Mouse (Mus musculus): ENCODE measurements around the gene Relch.
"Not testable (repeated sequence)": the region's sequence is repeated elsewhere in the genome, so short reads cannot be mapped to it uniquely, and the experiment has no call there.

The Relch gene

GRCm38 (mm10) chr1:105746858-105747596, 83.4 kb downstream of the Relch start:
- no peak for DNase-seq

- no peak for DNase-seq
These were observed 84.6 kb downstream of the Relch start for GRCm38 (mm10) chr1:105748091-105748799.

DNA sequence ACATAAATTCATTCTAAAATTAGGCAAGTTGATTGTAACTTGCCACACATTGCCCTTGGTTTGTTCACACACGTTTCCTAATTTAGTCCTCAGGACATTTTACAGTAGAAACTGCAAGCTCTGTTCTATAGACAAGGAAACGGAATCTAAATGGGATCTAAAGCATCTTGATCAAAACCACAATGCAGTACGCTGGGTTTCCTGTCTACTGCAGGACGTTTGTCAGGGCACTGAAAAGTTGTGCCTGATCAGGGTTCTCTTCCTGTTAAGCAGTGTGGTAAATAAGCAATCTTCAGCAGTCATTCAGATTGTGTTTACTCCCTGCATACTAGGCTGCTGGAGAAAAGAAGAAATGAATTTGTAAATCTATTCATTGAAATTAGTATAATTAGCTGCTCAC, 88.5 kb downstream of the Relch start:
- no peak for DNase-seq

GRCm38 (mm10) chr1:105752944-105753343, 89.3 kb downstream of the Relch start:
- no peak for DNase-seq

- DNase-seq: no peak
These were observed 95.1 kb downstream of the Relch start for GRCm38 (mm10) chr1:105758798-105759197.

- no peak for DNase-seq
These were observed 95.9 kb downstream of the Relch start for GRCm38 (mm10) chr1:105759422-105760165.

DNA sequence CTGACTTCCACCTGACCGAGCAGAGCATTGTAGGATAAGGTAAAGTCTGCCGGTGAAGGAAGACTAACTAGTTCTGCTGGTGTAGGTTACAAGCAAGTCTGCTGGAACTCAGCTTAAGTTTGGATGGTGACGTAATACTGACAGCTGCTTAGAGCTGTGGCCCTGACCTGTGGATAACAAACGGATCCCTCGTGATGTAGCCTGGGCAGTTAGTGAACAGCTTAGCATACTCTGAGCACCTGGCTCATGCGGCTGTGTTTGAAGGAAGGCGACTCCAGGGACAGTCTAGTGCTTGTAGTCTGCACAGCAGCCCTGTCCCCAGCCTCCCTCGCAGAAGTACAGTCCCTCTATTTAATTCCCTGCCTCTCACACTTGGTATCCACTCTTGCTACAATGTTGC, 101.9 kb downstream of the Relch start:
- DNase-seq: no peak

DNA sequence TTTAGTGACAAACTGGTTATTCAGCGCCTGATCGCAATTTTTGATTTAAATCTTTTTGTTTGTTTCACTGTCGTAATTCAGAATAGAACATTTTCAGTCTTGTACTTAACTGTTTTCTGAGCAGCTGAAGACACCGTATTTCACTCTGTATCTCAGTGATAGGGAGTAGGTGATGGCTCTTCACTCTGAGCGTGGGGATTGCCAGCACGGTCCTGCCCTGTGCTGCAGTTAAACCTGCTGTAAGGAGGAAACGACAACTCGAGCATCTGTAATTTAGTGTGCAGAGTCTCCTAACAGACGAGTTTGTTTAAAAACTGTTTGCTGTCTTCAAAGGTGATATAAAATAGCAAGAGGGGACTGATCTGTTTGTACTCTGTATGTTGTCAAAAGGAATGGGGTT, 102.4 kb downstream of the Relch start:
- not testable (repeated sequence) for DNase-seq

DNA sequence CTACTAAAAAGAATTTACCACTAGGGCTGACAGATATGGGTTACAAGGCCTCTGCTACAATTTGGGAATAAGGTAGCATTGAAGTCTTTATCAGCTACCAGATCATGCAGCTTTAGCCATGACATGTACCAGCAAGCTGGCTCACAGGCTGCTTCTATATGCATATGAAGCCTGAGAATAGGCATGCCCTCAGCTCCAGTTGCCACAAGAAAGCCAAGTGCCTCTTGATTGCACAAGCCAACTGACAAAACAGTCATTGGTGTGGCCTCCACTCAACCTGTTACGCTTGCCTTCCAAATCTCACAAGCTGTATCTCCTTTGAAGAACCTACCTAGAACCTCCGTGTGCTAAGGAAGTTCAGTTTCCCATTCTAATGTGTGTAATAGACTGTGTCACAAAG, 104.7 kb downstream of the Relch start:
- peak; percentile 40 for DNase-seq

DNA sequence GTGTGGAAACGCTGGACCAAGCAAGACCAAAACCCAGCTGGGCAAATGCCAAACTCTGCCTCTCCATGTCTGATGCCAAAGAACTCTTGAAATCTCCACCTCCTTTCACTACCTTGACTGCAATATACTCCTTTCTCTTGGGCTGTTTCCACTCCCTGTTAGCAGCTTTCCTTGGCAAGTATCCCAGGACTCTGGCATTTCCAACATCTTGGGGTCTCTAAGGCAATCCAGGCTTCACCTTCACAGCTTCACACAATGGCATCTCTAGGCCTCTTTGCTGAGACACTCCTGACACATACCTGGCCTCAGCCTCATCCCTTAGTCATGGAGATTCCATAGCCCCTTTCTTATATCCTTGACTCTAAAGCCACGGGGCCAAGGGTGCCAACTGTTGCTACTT, 107.0 kb downstream of the Relch start:
- DNase-seq: peak; percentile 27

DNA sequence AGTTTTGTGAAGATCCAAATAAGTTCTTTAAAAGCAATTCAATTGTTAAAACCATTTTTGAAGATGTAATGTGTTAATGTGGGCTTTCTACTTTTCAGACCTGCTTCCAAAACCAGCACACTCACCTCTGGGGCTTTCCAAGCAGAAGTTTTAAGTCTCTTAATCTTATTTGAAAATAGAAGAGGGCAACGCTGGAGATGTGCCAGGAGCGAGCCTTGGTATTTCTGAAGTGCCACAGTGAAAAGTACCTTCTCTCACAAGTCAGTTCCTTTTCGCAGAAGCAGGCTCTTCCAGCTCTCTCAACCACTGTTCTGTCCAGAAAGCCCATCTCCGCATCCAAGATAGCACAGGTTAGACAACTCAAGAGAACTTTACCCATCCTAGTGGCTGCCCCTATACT, 112.8 kb downstream of the Relch start:
- peak; percentile 73 for DNase-seq

DNA sequence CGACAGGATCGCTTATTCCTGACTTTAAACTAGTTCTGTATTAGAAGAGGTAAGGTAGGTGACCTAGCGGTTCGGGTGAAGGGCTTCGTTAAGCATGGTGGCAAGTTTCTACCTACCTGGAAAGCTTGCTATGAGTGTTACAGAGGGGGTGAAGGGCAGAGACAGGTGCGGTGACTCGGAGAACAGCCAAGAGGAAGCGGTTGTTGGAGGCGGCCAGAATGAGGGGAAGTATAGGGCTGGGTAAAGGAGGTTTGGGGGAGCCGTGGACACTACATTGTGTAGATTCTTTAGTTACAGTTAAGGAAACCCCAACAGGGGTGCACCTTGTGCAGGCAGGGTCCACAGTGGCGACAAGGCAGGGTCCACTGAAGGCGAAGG, 116.4 kb downstream of the Relch start:
- no peak for DNase-seq

DNA sequence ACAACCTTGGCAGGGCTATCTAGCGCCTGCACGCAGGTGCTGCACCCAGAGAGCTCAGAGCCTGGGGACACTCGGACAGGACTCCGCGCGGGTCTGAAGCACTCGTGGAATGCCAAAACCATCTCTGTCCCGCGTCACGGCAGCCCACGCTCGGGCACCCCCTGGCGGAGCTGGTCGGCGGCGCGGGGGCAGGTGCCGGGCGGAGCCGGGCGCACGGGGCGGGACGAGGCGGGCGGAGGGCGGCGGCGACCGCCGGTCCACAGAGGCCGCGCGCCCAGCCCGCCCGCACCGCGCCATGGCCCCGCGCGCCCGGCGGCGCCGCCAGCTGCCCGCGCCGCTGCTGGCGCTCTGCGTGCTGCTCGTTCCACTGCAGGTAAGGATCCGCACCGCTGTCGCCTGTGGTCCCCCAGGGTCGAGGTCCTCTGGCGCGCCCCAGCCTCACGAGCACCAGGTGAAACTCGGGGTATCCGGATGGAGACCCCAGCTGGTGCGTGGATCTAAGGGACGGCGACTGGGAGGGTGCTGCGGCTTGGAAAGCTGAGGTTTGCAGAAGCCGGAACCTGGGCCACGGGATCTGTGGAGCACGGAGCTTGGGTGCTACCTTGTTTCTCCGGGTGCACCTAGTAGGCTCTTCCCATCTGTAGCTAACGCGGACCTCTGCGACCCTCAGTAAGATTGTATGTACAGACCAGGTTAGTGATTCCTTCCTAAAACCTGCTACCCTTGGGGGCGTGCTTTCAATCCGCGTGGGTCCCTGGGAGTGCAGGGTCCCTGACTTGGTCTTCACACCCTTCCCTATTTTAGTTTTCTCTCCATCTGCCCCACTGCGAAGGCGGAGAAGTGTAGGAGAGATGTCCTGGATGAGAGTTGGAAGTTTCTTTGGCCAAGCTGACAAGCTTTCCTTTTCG, 117.0 kb downstream of the Relch start, which contains the start of gene Tnfrsf11a:
Gene Tnfrsf11a, plus strand, starts transcription at position 262 of the 908 bp plus-strand sequence.
- DNase-seq: peak; percentile 71

GRCm38 (mm10) chr1:105781391-105782146, 117.9 kb downstream of the Relch start:
- no peak for DNase-seq

DNA sequence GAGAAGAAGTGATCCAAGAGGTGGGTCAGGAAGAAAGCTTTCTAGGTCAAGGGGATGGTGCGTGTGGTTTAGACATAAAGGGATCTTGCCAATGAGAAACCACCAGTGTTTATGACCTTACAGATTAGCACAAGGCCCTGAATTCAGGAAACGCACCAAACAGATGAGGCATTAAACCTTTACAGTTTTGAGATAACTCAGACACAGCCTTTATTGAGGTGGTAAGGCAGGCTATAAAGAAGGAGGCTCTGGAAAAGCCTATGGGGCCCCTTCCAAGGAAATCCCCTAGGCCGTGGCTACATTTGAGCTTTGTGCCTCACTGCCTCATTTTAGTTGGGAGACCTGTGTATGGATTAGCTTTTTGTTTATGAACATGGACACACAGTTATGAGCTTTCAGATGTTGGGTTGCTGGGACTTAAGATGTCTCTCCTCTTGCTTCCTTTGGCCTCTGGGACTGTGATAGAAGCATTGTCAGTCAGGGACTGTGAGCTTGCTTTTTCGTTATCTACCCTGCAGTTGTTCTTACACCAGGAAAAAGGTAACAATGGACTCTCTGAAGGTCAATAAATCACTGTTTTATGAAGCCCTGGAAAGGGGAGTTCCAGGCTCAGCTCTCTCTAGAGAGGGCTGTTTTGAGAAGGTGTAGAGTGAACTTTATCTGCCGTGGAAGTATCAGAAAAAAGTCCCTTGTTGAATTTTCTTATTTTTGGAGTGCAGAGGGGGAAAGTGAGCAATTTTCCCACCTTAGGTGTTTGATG, 120.8 kb downstream of the Relch start:
- no peak for DNase-seq

DNA sequence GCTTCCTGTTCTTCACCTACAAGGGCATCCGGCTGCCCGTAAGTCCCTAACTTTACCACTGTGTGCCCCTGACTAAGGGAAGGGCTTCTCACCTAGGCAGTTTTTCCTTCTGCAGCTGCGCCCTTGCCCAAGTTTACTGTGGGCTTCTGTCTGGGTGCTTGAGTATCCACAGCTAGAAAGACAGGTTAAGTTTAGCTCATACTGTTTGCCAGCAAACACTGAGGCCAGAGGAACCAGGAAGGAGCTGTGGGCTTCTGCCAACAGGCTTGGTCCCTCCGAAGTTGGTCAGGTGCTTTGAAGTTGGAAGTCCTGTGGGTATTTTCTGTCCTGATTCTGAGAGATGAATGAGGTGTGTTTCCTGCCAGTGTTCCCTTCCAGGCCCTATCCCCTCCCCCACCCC, 121.5 kb downstream of the Relch start:
- peak; percentile 58 for DNase-seq

DNA sequence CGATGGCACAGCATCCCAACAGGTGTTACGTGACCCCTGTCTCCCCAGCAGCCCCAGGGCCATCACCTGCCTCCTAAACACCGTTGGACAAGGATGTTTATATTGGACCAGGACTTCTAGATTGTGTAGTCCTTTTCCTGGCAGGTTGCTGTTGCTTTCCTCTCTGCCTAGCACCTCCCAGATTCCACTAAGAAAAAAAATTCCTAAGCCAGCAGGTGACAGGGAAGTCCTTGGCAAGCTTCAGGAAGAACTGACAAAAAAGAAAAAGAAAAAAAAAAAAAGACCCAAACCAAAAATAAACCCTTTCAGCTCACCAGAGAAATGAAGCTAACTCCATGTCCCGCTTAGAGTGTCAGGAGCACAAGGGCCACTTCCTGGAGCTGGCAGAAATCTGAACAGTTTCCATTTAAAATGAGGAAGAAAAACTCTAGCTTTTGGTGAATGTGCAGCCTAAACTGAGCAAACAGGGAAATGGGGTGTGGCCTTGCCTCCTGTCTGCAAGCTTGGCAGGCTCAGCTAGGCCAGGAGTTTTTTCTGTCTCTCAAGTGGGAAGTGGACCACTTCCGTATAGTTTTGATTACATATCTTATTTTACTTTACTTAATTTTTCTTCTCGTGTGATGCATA, 123.2 kb downstream of the Relch start:
- peak; percentile 73 for DNase-seq

GRCm38 (mm10) chr1:105790103-105790502, 126.4 kb downstream of the Relch start:
- no peak for DNase-seq

DNA sequence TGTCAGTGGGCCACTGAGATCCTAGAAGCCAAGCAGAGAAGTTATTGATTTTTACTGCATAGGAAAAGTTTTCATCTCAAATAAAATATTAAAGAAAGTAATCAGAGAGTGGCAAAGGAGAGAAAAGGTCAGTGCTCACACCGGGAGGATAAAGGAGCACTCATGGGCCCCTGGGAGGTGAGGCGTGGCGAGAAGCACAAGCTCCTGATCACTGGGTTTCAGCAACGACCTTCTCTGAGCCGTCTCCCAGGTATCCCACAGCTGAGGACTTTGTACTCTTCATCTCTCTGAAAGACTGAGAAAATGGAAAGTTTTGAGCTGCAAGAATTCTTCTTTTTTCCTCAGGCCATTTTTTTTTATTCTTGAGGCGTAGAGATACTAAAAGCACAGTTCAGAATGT, 131.0 kb downstream of the Relch start:
- no peak for DNase-seq

DNA sequence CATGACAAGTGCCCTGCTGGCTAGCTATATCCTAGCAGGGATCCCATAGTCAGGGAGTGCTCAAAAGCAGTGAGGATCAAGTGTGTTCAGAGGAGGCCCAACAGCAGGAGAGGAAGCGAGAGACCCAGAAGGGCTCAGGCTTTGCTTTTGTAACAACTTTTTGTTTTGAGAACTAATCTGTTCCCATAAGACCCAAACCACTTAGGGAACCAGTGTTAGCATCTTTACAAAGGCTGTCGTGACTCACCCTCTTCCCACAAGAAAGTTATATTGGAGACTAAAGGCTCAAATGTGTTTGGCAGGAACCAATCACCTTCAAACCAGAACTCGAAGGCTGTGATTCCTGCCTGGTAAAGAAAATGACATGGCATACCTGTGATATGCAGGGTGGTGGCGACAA, 132.0 kb downstream of the Relch start:
- DNase-seq: no peak

GRCm38 (mm10) chr1:105800570-105800969, 136.9 kb downstream of the Relch start:
- DNase-seq: no peak
